Mouse (Mus musculus): ENCODE data around the gene Gnl2. TPM values are rescaled to one million over a fixed set of nuclear protein-coding genes. Genes with fewer than 3 reads are reported as not detected.
A peak's percentile ranks its signal among the peaks of the same experiment; 100 is the strongest.

Gnl2 gene
- total RNA-seq, 2 experiments from 2014 or later, result 27.1 to 29.8 TPM

GRCm38 (mm10) chr4:125066490-125067370, 50.3 kb downstream of the Gnl2 start, which contains the start of gene Snip1:
TSS of gene Snip1 (plus strand) at chr4:125066672.
- DNase-seq, result peak; percentile 93 to 95
- intact Hi-C loops (cut with DNase I), result loop anchor here (2.0 to 10.0 kb wide), 2 partner anchors 18 to 212 kb away; partner anchors contain the start of genes 1110065P20Rik, Meaf6 and Yrdc

GRCm38 (mm10) chr4:125077700-125078099, 61.3 kb downstream of the Gnl2 start:
- DNase-seq, result no peak
- intact Hi-C loops (cut with DNase I), result no loop called here

- intact Hi-C loops (cut with DNase I), result no loop called here
- DNase-seq, result no peak
Measured at GRCm38 (mm10) chr4:125078698-125079097, 62.3 kb downstream of the Gnl2 start.

GRCm38 (mm10) chr4:125084403-125085345, 68.3 kb downstream of the Gnl2 start, which contains the start of gene Meaf6:
TSS of gene Meaf6 (plus strand) at chr4:125085134.
- intact Hi-C loops (cut with DNase I), result loop anchor here (2.0 kb wide), 1 partner anchor 18 kb away; the partner anchor contains the start of gene Snip1
- peak; percentile 97 to 98 for DNase-seq

- no peak for DNase-seq
- intact Hi-C loops (cut with DNase I), result loop anchor here (2.0 kb wide), 1 partner anchor 19 kb away; the partner anchor contains the start of gene Snip1
Measured at GRCm38 (mm10) chr4:125085346-125085841, 69.0 kb downstream of the Gnl2 start.

- DNase-seq, result no peak
- intact Hi-C loops (cut with DNase I), result no loop called here
Measured at GRCm38 (mm10) chr4:125093031-125093430, 76.6 kb downstream of the Gnl2 start.

GRCm38 (mm10) chr4:125096066-125096465, 79.7 kb downstream of the Gnl2 start:
- intact Hi-C loops (cut with DNase I), result no loop called here
- DNase-seq, result no peak

GRCm38 (mm10) chr4:125097412-125097811, 81.0 kb downstream of the Gnl2 start:
- intact Hi-C loops (cut with DNase I), result no loop called here
- DNase-seq, result no peak

GRCm38 (mm10) chr4:125099458-125099857, 83.1 kb downstream of the Gnl2 start:
- peak; percentile 78 to 88 for DNase-seq
- intact Hi-C loops (cut with DNase I), result no loop called here

- DNase-seq, result no peak
- intact Hi-C loops (cut with DNase I), result loop anchor here (2.0 kb wide), 1 partner anchor 159 kb away; no protein-coding TSS in a partner anchor
Measured at GRCm38 (mm10) chr4:125101334-125101733, 84.9 kb downstream of the Gnl2 start.

Other genes starting within 250 kb of the Gnl2 start
- 10 to 100 TPM; 12.8 to 15.7 TPM for gene Mtf1, start 214.5 kb upstream of the Gnl2 start, total RNA-seq (2021)
- gene Yrdc, start 165.9 kb upstream of the Gnl2 start, total RNA-seq (2021), result 10 to 100 TPM; 17.5 to 17.9 TPM
- gene 1110065P20Rik, start 165.4 kb upstream of the Gnl2 start, total RNA-seq (2021), result 10 to 100 TPM; 23.9 to 24.8 TPM
- gene Maneal, start 154.4 kb upstream of the Gnl2 start, total RNA-seq (2021), result under 1 TPM; 0.10 to 0.17 TPM
- not detected for gene Epha10, start 135.7 kb upstream of the Gnl2 start, total RNA-seq (2021)
- 10 to 100 TPM in 1 of 2 experiments, 1 to 10 TPM in 1; 9.8 to 10.2 TPM for gene 9930104L06Rik, start 79.5 kb upstream of the Gnl2 start, total RNA-seq (2021)
- gene Cdca8, start 77.3 kb upstream of the Gnl2 start, total RNA-seq (2021), result 1 to 10 TPM; 3.6 to 7.0 TPM
- 1 to 10 TPM; 3.7 to 5.8 TPM for gene Rspo1, start 30.2 kb upstream of the Gnl2 start, total RNA-seq (2021)
- under 1 TPM in 1 of 2 experiments, not detected in 1; 0.22 TPM for gene Dnali1, start 49.1 kb downstream of the Gnl2 start, total RNA-seq (2021)
- 10 to 100 TPM in 1 of 2 experiments, 1 to 10 TPM in 1; 9.0 to 10.4 TPM for gene Snip1, start 50.1 kb downstream of the Gnl2 start, total RNA-seq (2021)
- 10 to 100 TPM; 22.6 to 24.5 TPM for gene Meaf6, start 68.5 kb downstream of the Gnl2 start, total RNA-seq (2021)
- gene Zc3h12a, start 111.3 kb downstream of the Gnl2 start, total RNA-seq (2021), result 1 to 10 TPM; 3.2 to 4.0 TPM